ENCODE assay signal across 20 mouse cellular contexts in genomic region chr7:71873817-71874216, GRCm38 (mm10).
DNase-seq lines count a peak whose midpoint lies in the region; ATAC-seq lines count a peak whose summit lies in the region.
"Had no signal": no experiment of that assay in that cellular context is flagged by ENCODE, and none has a peak within 500 bp of the region (broad histone marks: within the 10 kb centered on the region; RNA-seq: fewer than 3 reads in every experiment).

No protein-coding gene starts in this region.

- ATAC-seq in megakaryocyte, adult 5-6 weeks (ENCODE audit: poor library complexity, severe bottlenecking), result peak; percentile 87
- peak; percentile 36; the same call in 1 of the 2 replicates for ATAC-seq in neutrophil, adult 5-6 weeks (ENCODE audit: extremely low read depth, insufficient number of reproducible peaks, low FRiP score, poor library complexity, severe bottlenecking)
- ATAC-seq: activated CD4-positive, CD25-positive, alpha-beta regulatory T cell, adult 4 months; CD4-positive, CD25-positive, alpha-beta regulatory T cell, adult 4 months; forebrain, embryonic 14.5 days; forebrain, embryonic 16.5 days; Patski had no signal

- DNase-seq in heart, adult 11 months, result peak; percentile 92
- DNase-seq in heart, postnatal 25 days (ENCODE audit: low spot score), result no peak
- no peak for DNase-seq in urinary bladder, postnatal 10 days (ENCODE audit: low spot score)
- no peak for DNase-seq in embryo, embryonic 10 days (ENCODE audit: low spot score)
- DNase-seq: adrenal gland, adult 8-10 months; adrenal gland, postnatal 14 days; adrenal gland, postnatal 36 days; B cell, adult 2 months; cerebellum, adult 11-12 months; cerebellum, adult 2 months; cerebellum, adult 9-10 months; cerebellum, postnatal 10 days; cerebellum, postnatal 25 days had no signal

- intact Hi-C loops in heart, postnatal 25 days (cut with DNase I), result no loop called here
